Mouse (Mus musculus): Measurements from ENCODE around the gene Tigit. TPM values are rescaled to one million over a fixed set of nuclear protein-coding genes. Genes with fewer than 3 reads are reported as not detected.
A peak's percentile ranks its signal among the peaks of the same experiment; 100 is the strongest.

The Tigit gene
- total and polyA plus RNA-seq, 2 experiments from 2014 or later = 0.17 TPM; not detected in 1

GRCm38 (mm10) chr16:43653288-43653687 is 10.7 kb downstream of the Tigit start:
- no peak for TF ChIP-seq CTCF (IDR thresholded peaks at IDR 0.05; ENCODE audit: low read depth)
- WGBS = 86% methylated on average over 2 of the region's 2 CpGs
- H3K9ac ChIP-seq = no peak overlapping the region

GRCm38 (mm10) chr16:43650355-43651080 is 13.4 kb downstream of the Tigit start:
- WGBS = 78% methylated on average over 3 of the region's 3 CpGs

More at GRCm38 (mm10) chr16:43653288-43653687, 10.7 kb downstream of the Tigit start:
- H3K27me3 ChIP-seq (ENCODE audit: insufficient read depth, low read length) = no peaks in the 10 kb centered on the region
- H3K4me2 ChIP-seq (ENCODE audit: low read depth) = no peak overlapping the region
- ATAC-seq (no peak), DNase-seq (no peak)
- no peaks in the 10 kb centered on the region for H3K4me1 ChIP-seq (ENCODE audit: insufficient read depth)
- no peaks in the 10 kb centered on the region for H3K36me3 ChIP-seq (ENCODE audit: insufficient read depth)
- H3K27ac ChIP-seq (ENCODE audit: low read depth, low read length) = no peak overlapping the region
- H3K4me3 ChIP-seq (ENCODE audit: low read depth, low read length) = no peak overlapping the region
- no peaks in the 10 kb centered on the region for H3K9me3 ChIP-seq (ENCODE audit: low read length)

GRCm38 (mm10) chr16:43647641-43648040 is 16.3 kb downstream of the Tigit start:
- WGBS = 90% methylated on average over 1 of the region's 1 CpGs
- H3K9me3 ChIP-seq (ENCODE audit: low read length) = no peaks in the 10 kb centered on the region

More at GRCm38 (mm10) chr16:43650355-43651080, 13.4 kb downstream of the Tigit start:
- no peak for DNase-seq
- no peak for TF ChIP-seq CTCF (IDR thresholded peaks at IDR 0.05; ENCODE audit: low read depth)
- Histone ChIP-seq H3K4me3 (ENCODE audit: low read depth, low read length) (no peak overlapping the region), H3K4me2 (ENCODE audit: low read depth) (no peak overlapping the region), H3K9me3 (ENCODE audit: low read length) (no peaks in the 10 kb centered on the region), H3K27ac (ENCODE audit: low read depth, low read length) (no peak overlapping the region), H3K36me3 (ENCODE audit: insufficient read depth) (no peaks in the 10 kb centered on the region), H3K27me3 (ENCODE audit: insufficient read depth, low read length) (no peaks in the 10 kb centered on the region), H3K9ac (no peak overlapping the region), H3K4me1 (ENCODE audit: insufficient read depth) (no peaks in the 10 kb centered on the region)
- ATAC-seq = no peak

GRCm38 (mm10) chr16:43646943-43647342 is 17.0 kb downstream of the Tigit start:
- TF ChIP-seq CTCF (IDR thresholded peaks at IDR 0.05; ENCODE audit: low read depth) = no peak
- no peak for DNase-seq
- Histone ChIP-seq H3K27ac (ENCODE audit: low read depth, low read length) (no peak overlapping the region), H3K4me2 (ENCODE audit: low read depth) (no peak overlapping the region), H3K9me3 (ENCODE audit: low read length) (no peaks in the 10 kb centered on the region), H3K9ac (no peak overlapping the region), H3K4me3 (ENCODE audit: low read depth, low read length) (no peak overlapping the region), H3K36me3 (ENCODE audit: insufficient read depth) (no peaks in the 10 kb centered on the region), H3K4me1 (ENCODE audit: insufficient read depth) (no peaks in the 10 kb centered on the region), H3K27me3 (ENCODE audit: insufficient read depth, low read length) (no peaks in the 10 kb centered on the region)
- no peak for ATAC-seq
- 94% methylated on average over 3 of the region's 3 CpGs for WGBS

More at GRCm38 (mm10) chr16:43647641-43648040, 16.3 kb downstream of the Tigit start:
- DNase-seq = no peak
- ATAC-seq = no peak
- TF ChIP-seq CTCF (IDR thresholded peaks at IDR 0.05; ENCODE audit: low read depth) = no peak
- no peak overlapping the region for H3K27ac ChIP-seq (ENCODE audit: low read depth, low read length)
- H3K27me3 ChIP-seq (ENCODE audit: insufficient read depth, low read length) = no peaks in the 10 kb centered on the region
- H3K4me1 ChIP-seq (ENCODE audit: insufficient read depth) = no peaks in the 10 kb centered on the region
- no peak overlapping the region for H3K4me2 ChIP-seq (ENCODE audit: low read depth)
- H3K36me3 ChIP-seq (ENCODE audit: insufficient read depth) = no peaks in the 10 kb centered on the region
- no peak overlapping the region for H3K4me3 ChIP-seq (ENCODE audit: low read depth, low read length)
- no peak overlapping the region for H3K9ac ChIP-seq

- no peak overlapping the region for H3K4me2 ChIP-seq (ENCODE audit: low read depth)
- DNase-seq (no peak), ATAC-seq (no peak)
- H3K27ac ChIP-seq (ENCODE audit: low read depth, low read length) = no peak overlapping the region
- no peak for TF ChIP-seq CTCF (IDR thresholded peaks at IDR 0.05; ENCODE audit: low read depth)
- WGBS = 71% methylated on average over 4 of the region's 4 CpGs
- no peaks in the 10 kb centered on the region for H3K27me3 ChIP-seq (ENCODE audit: insufficient read depth, low read length)
- H3K9me3 ChIP-seq (ENCODE audit: low read length) = no peaks in the 10 kb centered on the region
- H3K4me1 ChIP-seq (ENCODE audit: insufficient read depth) = no peaks in the 10 kb centered on the region
- H3K36me3 ChIP-seq (ENCODE audit: insufficient read depth) = no peaks in the 10 kb centered on the region
- no peak overlapping the region for H3K9ac ChIP-seq
- H3K4me3 ChIP-seq (ENCODE audit: low read depth, low read length) = no peak overlapping the region
Observed at GRCm38 (mm10) chr16:43645879-43646278, 18.1 kb downstream of the Tigit start.

- Histone ChIP-seq H3K9me3 (ENCODE audit: low read length) (no peaks in the 10 kb centered on the region), H3K27ac (ENCODE audit: low read depth, low read length) (no peak overlapping the region), H3K27me3 (ENCODE audit: insufficient read depth, low read length) (no peaks in the 10 kb centered on the region), H3K4me1 (ENCODE audit: insufficient read depth) (no peaks in the 10 kb centered on the region), H3K36me3 (ENCODE audit: insufficient read depth) (no peaks in the 10 kb centered on the region), H3K9ac (no peak overlapping the region), H3K4me2 (ENCODE audit: low read depth) (no peak overlapping the region), H3K4me3 (ENCODE audit: low read depth, low read length) (no peak overlapping the region)
- WGBS = 85% methylated on average over 8 of the region's 8 CpGs
- TF ChIP-seq CTCF (IDR thresholded peaks at IDR 0.05; ENCODE audit: low read depth) = no peak
- ATAC-seq (no peak), DNase-seq (no peak)
Observed at GRCm38 (mm10) chr16:43641230-43641629, 22.7 kb downstream of the Tigit start.

- Histone ChIP-seq H3K4me1 (ENCODE audit: insufficient read depth) (no peaks in the 10 kb centered on the region), H3K36me3 (ENCODE audit: insufficient read depth) (peaks cover 14% of the 10 kb centered on the region; the same call in 1 of the 2 replicates), H3K27ac (ENCODE audit: low read depth, low read length) (no peak overlapping the region), H3K9ac (no peak overlapping the region), H3K4me3 (ENCODE audit: low read depth, low read length) (no peak overlapping the region), H3K4me2 (ENCODE audit: low read depth) (no peak overlapping the region), H3K27me3 (ENCODE audit: insufficient read depth, low read length) (no peaks in the 10 kb centered on the region), H3K9me3 (ENCODE audit: low read length) (no peaks in the 10 kb centered on the region)
- no peak for DNase-seq
- TF ChIP-seq CTCF (IDR thresholded peaks at IDR 0.05; ENCODE audit: low read depth) = no peak
- WGBS = 71% methylated on average over 21 of the region's 21 CpGs
- peak; percentile 47 for ATAC-seq
Observed at GRCm38 (mm10) chr16:43638406-43639049, 25.4 kb downstream of the Tigit start.

All from forebrain, postnatal 0 days (tissue).